Mouse (Mus musculus): Measurements from ENCODE around the gene Lonp2. TPM values are rescaled to one million over a fixed set of nuclear protein-coding genes. Genes with fewer than 3 reads are reported as not detected.

The Lonp2 gene
- total RNA-seq, 2 experiments from 2014 or later, result 8.3 to 15.8 TPM

DNA sequence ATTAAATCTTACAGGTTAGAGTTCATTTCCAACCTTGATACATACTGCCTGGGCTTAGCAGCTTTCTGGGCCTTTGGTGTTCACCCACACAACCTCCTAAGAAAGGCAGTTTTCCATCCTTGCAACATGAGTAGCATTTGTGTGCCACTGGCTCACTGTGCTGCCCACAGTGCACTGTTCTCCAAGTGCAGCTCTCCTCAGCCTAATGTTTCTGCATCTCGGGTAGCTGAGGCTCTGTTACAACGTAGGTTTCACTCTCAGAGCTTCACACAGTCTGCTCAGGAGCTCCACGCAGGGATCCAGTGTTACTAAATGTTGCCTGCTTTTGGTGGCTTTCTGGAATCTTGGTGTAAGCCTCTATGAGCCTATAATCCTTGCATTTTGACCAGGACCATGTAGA is 81.5 kb downstream of the Lonp2 start:
- ATAC-seq (replicated peaks; ENCODE audit: low FRiP score, poor library complexity, severe bottlenecking), result no peak

DNA sequence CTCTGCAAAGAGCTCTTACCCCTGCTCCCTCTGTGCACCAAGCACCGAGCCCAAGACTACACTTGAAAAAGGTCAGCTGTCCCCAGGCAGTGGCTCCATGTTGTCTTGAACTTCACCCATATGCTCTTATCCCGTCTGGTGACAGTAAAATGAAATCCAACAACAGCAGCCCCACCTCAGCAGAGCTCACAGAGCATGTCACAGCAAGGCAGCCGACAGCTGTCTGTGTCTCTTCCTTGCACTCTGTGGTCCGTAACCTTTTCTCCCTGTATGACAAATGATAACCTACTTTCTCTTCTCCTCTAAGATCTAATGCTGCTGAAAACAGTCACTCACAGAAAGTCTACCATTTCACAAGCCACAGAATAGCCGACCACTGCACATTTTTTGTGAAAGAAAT is 82.9 kb downstream of the Lonp2 start:
- no peak for ATAC-seq (replicated peaks; ENCODE audit: low FRiP score, poor library complexity, severe bottlenecking)

DNA sequence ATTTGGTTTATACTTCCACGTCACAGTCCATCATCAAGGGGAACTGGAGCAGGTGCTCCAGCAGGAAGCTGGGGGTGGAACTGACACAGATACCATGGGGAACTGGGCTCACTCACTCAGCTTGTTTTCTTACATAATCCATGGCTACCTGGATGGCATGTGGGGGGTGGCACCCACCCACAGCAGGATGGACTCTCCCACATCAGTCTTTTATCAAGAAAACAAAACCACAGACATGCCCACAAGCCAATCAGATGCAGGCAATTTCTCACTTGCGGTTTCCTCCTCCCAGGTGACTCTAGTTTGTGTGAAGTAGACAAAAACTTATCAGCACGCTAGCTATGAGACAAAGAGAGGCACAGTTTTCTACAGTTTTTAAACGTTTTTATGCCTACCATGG is 84.0 kb downstream of the Lonp2 start:
- peak; percentile 38; the same call in 1 of the 2 replicates for ATAC-seq (replicated peaks; ENCODE audit: low FRiP score, poor library complexity, severe bottlenecking)

DNA sequence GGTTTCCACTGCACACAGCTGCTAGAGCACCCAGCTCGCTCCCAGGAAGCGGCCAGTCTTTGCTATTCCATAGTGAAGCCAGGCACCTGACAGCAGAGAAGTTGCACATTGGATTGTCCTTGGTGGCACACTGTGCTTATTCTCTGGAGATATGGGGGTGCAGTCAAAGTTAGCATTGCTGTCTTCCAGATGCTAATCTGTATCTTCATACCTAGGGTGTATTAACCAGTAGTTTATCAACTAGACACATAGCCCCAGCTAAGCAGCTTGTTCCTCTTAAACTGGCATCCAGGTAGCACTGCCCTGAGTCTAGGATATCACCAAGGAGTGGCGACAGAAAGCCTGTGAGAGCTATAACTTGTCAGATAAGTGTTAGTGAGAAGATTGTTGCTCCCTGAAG is 88.8 kb downstream of the Lonp2 start:
- ATAC-seq (replicated peaks; ENCODE audit: low FRiP score, poor library complexity, severe bottlenecking), result no peak

DNA sequence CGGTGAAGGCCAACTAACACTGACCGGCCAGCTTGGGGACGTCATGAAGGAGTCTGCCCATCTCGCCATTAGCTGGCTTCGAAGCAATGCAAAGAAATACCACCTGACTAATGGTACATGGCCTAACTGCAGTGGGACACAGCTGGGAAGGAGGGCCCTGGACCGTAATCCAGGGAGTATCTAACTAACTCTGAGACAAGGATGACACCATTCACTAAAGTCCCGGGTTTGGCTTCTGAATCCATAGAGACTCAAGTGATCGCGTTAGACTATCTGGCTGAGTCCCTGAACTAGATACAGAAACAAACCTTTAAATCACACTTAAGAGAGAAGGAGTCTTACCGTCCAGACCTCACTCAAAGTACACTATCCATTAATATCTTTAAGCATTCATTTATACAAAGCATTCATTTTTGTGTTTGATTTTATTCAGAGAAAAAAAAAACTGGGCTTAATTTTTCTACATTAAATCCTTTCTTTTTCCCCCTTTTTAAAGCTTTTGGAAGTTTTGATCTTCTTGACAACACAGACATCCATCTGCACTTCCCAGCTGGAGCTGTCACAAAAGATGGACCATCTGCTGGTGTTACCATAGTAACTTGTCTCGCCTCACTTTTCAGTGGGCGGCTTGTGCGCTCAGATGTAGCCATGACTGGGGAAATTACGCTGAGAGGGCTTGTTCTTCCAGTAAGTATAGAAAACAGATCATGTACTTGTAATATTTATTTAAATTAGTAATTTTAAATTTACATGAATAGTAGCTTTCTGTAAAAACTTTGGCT is 89.8 kb downstream of the Lonp2 start:
- ATAC-seq (replicated peaks; ENCODE audit: low FRiP score, poor library complexity, severe bottlenecking), result no peak

DNA sequence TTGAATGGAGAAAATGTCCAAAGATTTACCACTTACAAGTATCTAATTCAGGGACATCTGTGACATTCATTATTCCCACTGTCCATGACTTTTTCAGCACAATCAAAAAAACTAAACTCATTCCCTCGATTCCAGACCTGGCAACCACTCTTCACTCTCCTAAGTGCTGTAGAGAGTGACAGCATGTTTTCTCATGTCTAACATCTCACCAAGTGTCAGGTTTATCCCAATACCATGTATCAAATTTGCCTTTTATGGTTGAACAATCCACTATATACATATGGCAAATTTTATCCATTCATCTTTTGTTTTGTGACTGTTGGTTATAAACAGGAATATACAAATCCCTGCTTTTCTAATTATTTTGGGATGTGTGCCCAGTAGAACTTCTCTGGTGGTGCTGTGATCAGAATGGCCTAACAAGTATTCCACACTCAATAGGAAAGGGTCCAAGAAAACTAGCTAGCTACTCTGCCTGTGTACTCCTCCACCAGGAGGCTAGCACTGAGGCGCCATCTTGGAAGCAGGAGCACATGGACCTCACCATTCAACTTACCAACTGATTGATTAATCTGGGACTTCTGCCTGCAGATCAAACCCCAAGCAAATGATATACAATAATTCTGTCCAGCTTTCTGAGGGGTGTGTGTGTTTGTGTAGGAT is 94.6 kb downstream of the Lonp2 start:
- ATAC-seq (replicated peaks; ENCODE audit: low FRiP score, poor library complexity, severe bottlenecking), result no peak

DNA sequence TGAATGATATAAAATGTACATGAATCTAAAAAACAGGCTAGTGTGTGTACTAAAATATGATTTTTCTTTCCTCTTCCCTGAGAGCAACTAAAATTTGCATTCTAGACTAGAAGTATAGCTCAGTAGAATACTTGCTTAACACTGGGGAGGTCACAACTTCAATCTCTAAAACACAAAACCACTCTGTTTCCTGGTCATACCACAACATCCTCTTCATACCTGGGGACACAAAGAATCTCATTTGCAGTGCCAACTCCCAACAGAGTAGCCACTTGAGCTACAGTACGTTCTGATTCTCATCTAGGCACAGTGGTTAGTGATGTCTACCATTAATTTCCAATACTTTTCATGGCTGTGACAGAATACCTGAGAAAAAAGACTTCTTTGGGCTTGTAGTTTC is 95.5 kb downstream of the Lonp2 start:
- ATAC-seq (replicated peaks; ENCODE audit: low FRiP score, poor library complexity, severe bottlenecking), result no peak

DNA sequence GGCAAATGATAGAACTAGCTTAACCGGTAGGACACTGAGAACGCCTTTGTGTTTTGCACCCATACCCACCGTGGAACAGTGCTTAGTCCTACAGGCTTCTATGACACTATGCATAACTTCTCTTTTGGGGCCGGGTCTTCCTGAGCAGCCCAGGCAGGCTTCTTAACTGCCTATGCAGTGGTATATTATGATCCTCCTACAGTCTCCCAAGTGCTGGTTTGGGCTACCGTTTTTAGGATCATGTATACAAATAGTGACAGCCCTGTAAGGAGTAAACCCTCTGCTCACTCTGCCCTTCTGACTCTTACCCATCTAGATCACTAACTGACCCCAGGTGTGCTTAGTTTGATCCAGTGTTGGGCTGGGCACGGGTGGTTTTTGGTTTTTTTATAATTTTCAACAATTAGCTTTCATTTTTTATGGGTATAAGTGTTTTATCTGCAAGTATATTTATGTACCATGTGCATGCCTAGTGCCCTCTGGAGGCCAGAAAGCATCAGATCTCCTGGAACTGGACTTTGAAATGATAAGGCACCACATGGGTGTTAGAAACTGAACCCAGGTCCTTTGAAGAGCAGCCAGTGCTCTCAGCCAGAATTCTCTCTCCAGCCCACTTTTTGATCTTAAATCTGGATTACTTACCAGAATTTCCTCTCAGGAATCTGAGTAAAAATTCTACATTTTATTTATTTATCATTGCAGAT is 97.1 kb downstream of the Lonp2 start:
- ATAC-seq (replicated peaks; ENCODE audit: low FRiP score, poor library complexity, severe bottlenecking), result no peak

DNA sequence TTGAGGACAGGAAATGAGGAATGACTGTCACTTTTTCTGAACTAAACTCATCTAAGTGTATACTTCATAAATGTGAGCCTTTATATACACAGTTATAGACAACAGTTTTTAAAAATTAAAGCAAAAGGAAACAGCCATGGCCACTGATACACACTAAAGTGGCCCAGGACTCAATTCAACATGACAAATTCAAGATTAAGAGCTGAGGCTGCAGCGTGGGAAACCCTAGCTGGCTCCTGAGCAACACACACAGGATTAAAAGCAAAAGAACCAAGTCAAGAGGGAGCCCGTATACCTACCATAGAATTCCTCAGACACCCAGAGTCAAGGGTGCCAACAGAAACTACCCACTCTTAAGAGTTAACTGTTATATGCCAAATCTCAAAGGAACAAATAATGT is 97.6 kb downstream of the Lonp2 start:
- no peak for ATAC-seq (replicated peaks; ENCODE audit: low FRiP score, poor library complexity, severe bottlenecking)

DNA sequence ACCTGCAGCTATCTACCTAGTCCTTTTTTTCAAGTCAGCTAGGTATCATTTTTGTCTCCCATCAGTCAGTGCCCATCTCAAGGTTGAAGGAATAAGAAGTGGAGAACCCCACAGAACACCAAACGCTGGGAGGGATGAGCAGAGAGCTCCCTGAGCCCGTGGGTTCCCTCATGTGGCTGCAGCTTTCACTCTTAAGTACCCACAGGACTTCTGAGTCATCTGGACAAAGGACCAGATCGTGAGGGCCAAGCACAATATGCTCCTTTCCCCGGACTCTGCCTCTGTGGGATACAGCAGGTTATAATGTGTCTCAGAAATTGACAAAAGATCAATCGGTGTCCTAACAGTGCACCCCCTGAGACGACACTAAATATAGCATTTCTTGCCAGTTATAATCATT is 103.1 kb downstream of the Lonp2 start:
- no peak for ATAC-seq (replicated peaks; ENCODE audit: low FRiP score, poor library complexity, severe bottlenecking)

DNA sequence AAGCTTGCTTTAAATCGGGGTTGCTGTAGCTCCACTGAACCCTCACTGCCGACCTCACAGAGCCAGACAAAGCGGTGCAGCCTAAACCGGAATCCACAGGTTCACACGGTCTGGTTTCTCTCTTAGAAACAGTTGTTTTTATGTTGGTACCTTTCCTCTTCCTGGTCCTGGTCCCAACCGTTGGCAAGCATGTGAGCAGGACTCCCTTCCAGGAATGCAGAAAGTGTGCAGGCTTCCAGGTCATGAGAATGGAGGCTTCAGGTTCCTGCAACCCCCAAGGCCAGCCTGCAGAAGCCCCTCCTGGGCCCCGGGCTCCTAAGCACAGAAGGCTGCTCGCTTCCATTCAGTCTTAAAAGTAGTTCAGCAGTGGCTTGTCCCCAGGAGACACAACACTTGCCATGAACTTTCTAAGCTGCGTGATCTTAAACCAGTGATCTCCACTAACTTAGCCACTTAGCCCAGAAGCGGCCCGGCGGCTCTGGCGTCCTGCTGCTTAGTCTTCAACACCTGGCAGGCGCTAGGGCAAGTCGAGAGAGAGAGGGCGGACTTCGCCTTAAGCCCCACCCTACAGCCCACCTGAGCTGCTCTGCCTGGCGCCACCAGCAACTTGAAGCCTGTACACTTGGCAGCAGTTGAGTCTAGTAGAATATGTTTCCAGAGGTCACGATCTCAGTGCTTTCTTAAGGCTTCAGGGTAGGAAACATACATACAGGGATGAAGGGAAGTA is 104.5 kb downstream of the Lonp2 start:
- ATAC-seq (replicated peaks; ENCODE audit: low FRiP score, poor library complexity, severe bottlenecking), result no peak

DNA sequence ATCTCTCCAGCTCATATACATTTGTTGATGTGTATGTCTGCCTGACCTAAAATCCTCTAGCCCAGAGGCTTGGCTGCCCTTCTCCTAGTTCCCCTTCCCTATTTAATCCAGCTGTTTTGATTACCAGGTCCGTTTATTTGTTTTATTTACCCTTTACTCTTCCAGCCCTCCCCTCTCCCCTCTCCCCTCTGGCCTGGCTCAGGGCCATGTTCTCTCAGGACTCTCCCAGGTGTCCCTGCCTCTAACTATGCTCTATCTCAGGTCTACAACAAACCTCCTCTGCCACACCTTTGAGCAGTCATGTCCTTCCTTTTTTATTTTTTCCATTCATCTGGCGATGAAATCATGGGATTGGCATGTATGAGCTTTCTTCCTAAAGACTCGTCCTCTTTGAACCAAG is 106.5 kb downstream of the Lonp2 start:
- no peak for ATAC-seq (replicated peaks; ENCODE audit: low FRiP score, poor library complexity, severe bottlenecking)

DNA sequence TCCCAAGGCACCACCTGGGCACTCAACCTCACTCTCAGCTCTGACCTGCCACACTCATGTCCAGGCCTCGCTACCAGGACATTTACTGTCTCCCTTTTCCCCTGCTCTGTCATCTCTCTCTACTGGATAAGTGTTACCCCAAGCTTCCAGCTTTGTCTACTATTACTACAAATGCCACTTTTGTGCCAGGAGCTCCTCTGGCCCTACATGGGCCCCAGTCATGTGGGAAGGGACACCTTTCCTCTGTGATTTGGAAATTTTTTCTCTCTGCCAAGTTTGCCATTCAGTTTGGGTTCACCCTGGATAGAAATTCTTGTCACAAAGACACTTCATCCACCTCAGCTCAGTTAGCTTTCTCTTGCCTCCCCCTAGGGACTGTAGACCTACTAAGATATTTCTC is 107.0 kb downstream of the Lonp2 start:
- no peak for ATAC-seq (replicated peaks; ENCODE audit: low FRiP score, poor library complexity, severe bottlenecking)

DNA sequence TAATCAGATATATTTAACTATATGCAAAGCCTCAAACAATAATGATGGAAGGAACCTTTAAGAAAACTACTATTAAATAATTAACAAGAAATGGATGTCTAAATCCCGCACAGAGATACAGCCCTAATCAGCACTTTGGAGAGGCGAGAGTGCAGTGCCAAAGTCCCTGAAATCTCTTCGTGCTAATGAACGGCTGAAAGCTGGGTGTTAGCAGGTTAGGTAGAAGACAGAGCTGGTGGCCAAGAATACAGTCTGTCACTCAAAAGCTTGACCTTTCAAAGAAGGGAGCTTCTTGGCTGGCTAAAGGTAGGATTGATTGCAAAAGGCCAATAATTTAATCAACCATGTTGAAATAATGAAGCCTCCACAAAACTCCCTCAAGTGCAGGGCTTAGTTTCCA is 110.3 kb downstream of the Lonp2 start:
- ATAC-seq (replicated peaks; ENCODE audit: low FRiP score, poor library complexity, severe bottlenecking), result no peak

DNA sequence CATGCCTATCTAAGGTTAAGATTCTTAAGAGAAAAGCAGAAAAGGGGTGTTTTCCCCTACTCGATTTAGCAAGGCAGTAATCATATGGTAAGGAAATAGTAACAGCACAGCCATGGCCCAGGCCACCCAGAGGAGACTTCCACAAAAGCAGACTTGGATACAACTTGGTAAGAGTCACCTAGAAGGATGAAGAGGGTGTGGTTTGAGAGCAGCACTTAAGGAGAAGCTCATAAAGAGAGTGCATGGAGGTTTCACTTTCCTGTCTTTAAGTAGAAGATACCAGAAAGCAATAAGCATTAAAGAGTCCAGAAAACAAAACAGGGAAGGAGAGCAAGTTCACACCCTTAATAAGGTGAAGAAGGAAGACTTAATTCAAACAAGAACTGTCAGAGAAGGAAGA is 111.1 kb downstream of the Lonp2 start:
- no peak for ATAC-seq (replicated peaks; ENCODE audit: low FRiP score, poor library complexity, severe bottlenecking)

DNA sequence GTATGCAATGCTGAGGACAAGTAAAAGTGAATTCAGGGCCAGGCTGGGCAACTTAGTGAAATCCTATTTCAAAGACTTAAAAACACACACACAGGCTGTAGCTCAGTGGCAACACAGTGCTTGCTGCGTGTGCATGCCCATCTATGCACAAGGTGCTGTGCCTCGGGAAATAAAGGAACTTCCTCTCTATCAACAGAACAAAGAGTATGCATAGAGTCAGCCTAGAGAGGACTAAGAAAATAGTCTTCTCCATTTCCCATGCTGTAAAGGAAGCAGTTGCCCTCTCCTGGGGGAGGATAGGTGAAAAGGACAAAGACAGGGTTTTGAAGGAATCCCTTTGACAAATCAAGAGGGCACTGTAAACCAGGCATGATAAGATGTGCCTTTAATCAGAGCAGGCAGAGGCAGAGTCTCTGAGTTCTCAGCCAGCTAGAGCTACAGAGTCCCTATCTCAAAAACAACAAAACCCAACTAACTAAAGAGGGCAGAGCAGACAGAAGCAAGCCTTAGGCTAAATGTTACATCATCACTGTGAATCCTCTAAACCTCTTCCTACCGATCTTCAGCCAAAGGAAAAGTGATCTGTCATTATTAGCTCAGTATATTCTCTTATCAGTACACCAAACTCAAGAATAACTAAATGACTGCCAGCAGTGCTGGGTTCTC is 111.7 kb downstream of the Lonp2 start:
- ATAC-seq (replicated peaks; ENCODE audit: low FRiP score, poor library complexity, severe bottlenecking), result no peak

DNA sequence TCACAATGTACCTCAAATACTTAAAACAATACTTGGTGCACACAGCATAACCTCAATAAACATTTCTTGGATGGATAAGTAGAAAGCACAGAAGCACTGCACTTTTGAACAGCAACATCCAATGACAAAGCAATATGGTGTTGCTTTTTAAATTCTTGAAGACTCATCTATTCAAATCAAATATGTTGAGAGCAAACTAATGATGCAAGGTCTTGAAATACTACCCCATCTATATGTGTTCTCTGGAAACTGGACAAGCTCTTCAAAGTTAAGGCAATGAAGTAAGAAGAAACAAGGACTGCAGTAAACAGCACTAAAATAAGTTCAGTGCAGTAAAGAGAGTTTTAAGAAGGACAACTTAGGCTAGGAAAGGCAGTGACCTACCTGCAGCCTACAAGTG is 117.1 kb downstream of the Lonp2 start:
- ATAC-seq (replicated peaks; ENCODE audit: low FRiP score, poor library complexity, severe bottlenecking), result no peak

DNA sequence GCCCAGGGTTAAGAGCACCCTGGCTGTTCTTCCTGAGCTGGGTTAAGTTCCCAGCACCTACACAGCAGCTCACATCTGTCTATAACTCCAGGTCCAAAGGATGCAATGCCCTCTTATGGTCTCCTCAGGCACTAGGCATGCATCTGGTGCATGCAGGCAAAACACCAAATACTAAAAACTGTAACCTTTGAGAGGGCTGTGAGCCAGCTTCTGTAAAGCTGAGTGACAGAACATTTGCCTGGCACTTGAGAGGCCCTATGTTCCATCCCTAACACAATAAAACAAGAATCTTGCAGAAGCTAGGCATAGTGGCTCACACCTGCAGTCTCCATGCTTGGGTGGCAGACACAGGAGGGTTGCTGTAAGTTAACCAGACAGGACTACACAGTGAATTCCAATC is 117.8 kb downstream of the Lonp2 start:
- ATAC-seq (replicated peaks; ENCODE audit: low FRiP score, poor library complexity, severe bottlenecking), result no peak

DNA sequence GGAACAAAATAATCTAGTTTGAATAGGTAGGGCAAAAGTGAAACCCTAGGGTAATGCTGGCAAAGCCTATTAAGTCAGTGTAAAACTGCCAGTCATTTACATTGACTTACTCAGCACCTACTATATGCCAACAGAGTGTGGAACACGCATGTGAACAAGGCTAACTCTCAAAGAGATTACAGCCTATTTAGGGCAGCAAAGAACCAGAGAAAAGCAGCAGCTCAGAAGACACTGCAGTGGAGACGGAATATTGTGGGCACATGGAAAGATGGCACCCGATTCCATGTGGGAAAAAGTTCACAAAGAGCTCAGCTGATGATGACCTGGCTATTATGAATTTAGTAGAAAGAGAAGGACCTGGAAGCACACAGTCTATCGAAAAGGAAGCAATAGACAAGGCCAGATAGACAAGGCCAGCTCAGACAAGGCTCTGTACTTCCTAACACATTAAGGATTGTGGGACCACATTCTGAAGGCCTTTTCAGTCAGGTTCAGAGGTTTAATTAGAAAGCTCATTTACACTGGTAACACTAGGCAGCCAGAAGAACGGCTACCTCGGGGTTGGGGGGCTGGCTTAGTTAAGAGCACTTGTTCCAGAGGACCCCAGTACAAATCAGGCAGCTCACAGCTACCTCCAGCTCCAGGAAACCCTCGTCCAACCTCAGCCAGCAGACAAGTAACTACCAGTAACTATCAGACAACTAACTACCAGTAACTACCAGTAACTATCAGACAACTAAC is 118.9 kb downstream of the Lonp2 start:
- ATAC-seq (replicated peaks; ENCODE audit: low FRiP score, poor library complexity, severe bottlenecking), result 0 out of 2 replicates have a peak, but pooled peaks have one; percentile 37
